Mouse (Mus musculus) intestine, postnatal 0 days (tissue): ENCODE results near the gene Cd160. TPM values are rescaled to one million over a fixed set of nuclear protein-coding genes. Genes with fewer than 3 reads are reported as not detected.

ENCODE experiments used
- ATAC-seq: fragments of 200-750 bp; cut with Nextera tagmentation; 2 replicates; pipeline ENCODE4 v1.8.0; 2017; ENCODE audit warnings: mild to moderate bottlenecking, moderate TSS enrichment, moderate library complexity
- H3K27ac ChIP-seq: fragments of 300-500 bp; sonication (generic); 2 replicates; pipeline ENCODE4 v1.5.1; 2014; ENCODE audit warnings: mild to moderate bottlenecking, low read depth, low read length, moderate library complexity
- H3K27me3 ChIP-seq: fragments of 300-500 bp; sonication (generic); replicated peaks from 2 replicates; pipeline ENCODE4 v1.6.1; 2014; ENCODE audit warnings: low read length, mixed read lengths; ENCODE audit not compliant: control insufficient read depth, insufficient read depth
- H3K36me3 ChIP-seq: fragments of 300-500 bp; sonication (generic); 2 replicates; pipeline ENCODE4 v1.6.1; 2014; ENCODE audit warnings: mild to moderate bottlenecking, moderate library complexity; ENCODE audit not compliant: control insufficient read depth, insufficient read depth
- H3K4me1 ChIP-seq: fragments of 300-500 bp; sonication (generic); replicated peaks from 2 replicates; pipeline ENCODE4 v1.6.1; 2014; ENCODE audit warnings: antibody characterized with exemption, low read length, mixed read lengths; ENCODE audit not compliant: control insufficient read depth, insufficient read depth
- H3K4me2 ChIP-seq: fragments of 300-500 bp; sonication (generic); replicated peaks from 2 replicates; pipeline ENCODE4 v1.6.1; 2014; ENCODE audit warnings: low read depth, mild to moderate bottlenecking, moderate library complexity
- H3K4me3 ChIP-seq: fragments of 300-500 bp; sonication (generic); 2 replicates; pipeline ENCODE4 v1.5.1; 2014; ENCODE audit warnings: low read depth, low read length
- H3K9ac ChIP-seq: fragments of 300-500 bp; sonication (generic); 2 replicates; pipeline ENCODE4 v1.6.1; 2014; ENCODE audit warnings: mild to moderate bottlenecking, low read depth, low read length
- H3K9me3 ChIP-seq: fragments of 300-500 bp; sonication (generic); 2 replicates; pipeline ENCODE4 v1.6.1; 2016; ENCODE audit warnings: mixed run types; ENCODE audit not compliant: control insufficient read depth
- CTCF ChIP-seq: sonication (generic); IDR thresholded peaks from 2 replicates; pipeline ENCODE4 v1.5.1; 2016; ENCODE audit warnings: low read depth, mild to moderate bottlenecking, control low read depth, antibody characterized with exemption, moderate library complexity
- WGBS: fragments of 180-500 bp; shearing (Covaris S2); extraction: QIAGEN DNeasy Blood & Tissue Kit; methylation state at CpG from one replicate; pipeline ENCODE4 v1.1.7; 2014; 5-methylcytosine and 5-hydroxymethylcytosine counted together
- polyA plus RNA-seq: library from polyadenylated mRNA; unstranded; fragments of >200 nt; fragmentation: Nextera tagmentation; extraction: Ambion mirVana; gene quantifications from 2 replicates; pipeline ENCODE4 v1.2.1, GENCODE M21; 2015

Gene Cd160
- polyA plus RNA-seq, 1 experiment from 2014 or later = 0.66 TPM

GRCm38 (mm10) chr3:96849168-96849727 is 20.1 kb upstream of the Cd160 start:
- Histone ChIP-seq H3K4me3 (no peak overlapping the region), H3K4me2 (no peak overlapping the region), H3K9ac (no peak overlapping the region), H3K9me3 (no peaks in the 10 kb centered on the region), H3K27me3 (no peaks in the 10 kb centered on the region), H3K36me3 (peaks cover 4% of the 10 kb centered on the region; the same call in 1 of the 2 replicates), H3K4me1 (no peaks in the 10 kb centered on the region), H3K27ac (no peak overlapping the region)
- peak; percentile 63 for ATAC-seq
- TF ChIP-seq CTCF = no peak
- WGBS = 50% methylated on average over 2 of the region's 2 CpGs

GRCm38 (mm10) chr3:96848470-96848869 is 19.3 kb upstream of the Cd160 start:
- no peak for TF ChIP-seq CTCF
- Histone ChIP-seq H3K4me3 (no peak overlapping the region), H3K27ac (no peak overlapping the region), H3K27me3 (no peaks in the 10 kb centered on the region), H3K36me3 (peaks cover 4% of the 10 kb centered on the region; the same call in 1 of the 2 replicates), H3K4me1 (no peaks in the 10 kb centered on the region), H3K4me2 (no peak overlapping the region), H3K9ac (no peak overlapping the region), H3K9me3 (no peaks in the 10 kb centered on the region)
- ATAC-seq = no peak
- 77% methylated on average over 7 of the region's 8 CpGs for WGBS

GRCm38 (mm10) chr3:96847661-96848060 is 18.5 kb upstream of the Cd160 start:
- no peaks in the 10 kb centered on the region for H3K4me1 ChIP-seq
- no peak for ATAC-seq
- TF ChIP-seq CTCF = no peak
- H3K27ac ChIP-seq = no peak overlapping the region
- no peak overlapping the region for H3K4me3 ChIP-seq
- H3K4me2 ChIP-seq = no peak overlapping the region
- H3K9me3 ChIP-seq = no peaks in the 10 kb centered on the region
- no peaks in the 10 kb centered on the region for H3K27me3 ChIP-seq
- 31% methylated on average over 6 of the region's 6 CpGs for WGBS
- H3K36me3 ChIP-seq = peaks cover 4% of the 10 kb centered on the region; the same call in 1 of the 2 replicates
- no peak overlapping the region for H3K9ac ChIP-seq

- Histone ChIP-seq H3K9ac (no peak overlapping the region), H3K27me3 (no peaks in the 10 kb centered on the region), H3K4me1 (no peaks in the 10 kb centered on the region), H3K36me3 (peaks cover 4% of the 10 kb centered on the region; the same call in 1 of the 2 replicates), H3K9me3 (no peaks in the 10 kb centered on the region), H3K27ac (no peak overlapping the region), H3K4me3 (no peak overlapping the region), H3K4me2 (no peak overlapping the region)
- TF ChIP-seq CTCF = no peak
- ATAC-seq = no peak
- 88% methylated on average over 12 of the region's 12 CpGs for WGBS
Measured at GRCm38 (mm10) chr3:96846985-96847384, 17.8 kb upstream of the Cd160 start.

GRCm38 (mm10) chr3:96845806-96846205 is 16.7 kb upstream of the Cd160 start:
- Histone ChIP-seq H3K4me3 (no peak overlapping the region), H3K27me3 (no peaks in the 10 kb centered on the region), H3K4me2 (no peak overlapping the region), H3K9ac (no peak overlapping the region), H3K36me3 (peaks cover under 1% of the 10 kb centered on the region; the same call in 1 of the 2 replicates), H3K9me3 (no peaks in the 10 kb centered on the region), H3K4me1 (no peaks in the 10 kb centered on the region), H3K27ac (no peak overlapping the region)
- ATAC-seq = no peak
- TF ChIP-seq CTCF = no peak
- WGBS = 55% methylated on average over 9 of the region's 9 CpGs

GRCm38 (mm10) chr3:96845191-96845590 is 16.0 kb upstream of the Cd160 start:
- Histone ChIP-seq H3K4me2 (no peak overlapping the region), H3K27me3 (no peaks in the 10 kb centered on the region), H3K4me1 (no peaks in the 10 kb centered on the region), H3K27ac (no peak overlapping the region), H3K9me3 (no peaks in the 10 kb centered on the region), H3K36me3 (no peaks in the 10 kb centered on the region), H3K4me3 (no peak overlapping the region), H3K9ac (no peak overlapping the region)
- no peak for TF ChIP-seq CTCF
- WGBS = 91% methylated on average over 6 of the region's 6 CpGs
- ATAC-seq = no peak
